Mouse (Mus musculus): ENCODE data around the gene Gm20831. TPM values are rescaled to one million over a fixed set of nuclear protein-coding genes. Genes with fewer than 3 reads are reported as not detected.
"Not testable (repeated sequence)": the region's sequence is repeated elsewhere in the genome, so short reads cannot be mapped to it uniquely, and the experiment has no call there.

The Gm20831 gene
- polyA plus RNA-seq (2014; fragmentation: Nextera tagmentation; extraction: Ambion mirVana): not detected in 2 replicates

- H3K36me3 ChIP-seq (ENCODE audit: control insufficient read depth, insufficient read depth, low read length); H3K9me3 ChIP-seq (ENCODE audit: control insufficient read depth, low read length); DNase-seq (ENCODE audit: low spot score); H3K4me3 ChIP-seq (ENCODE audit: low read depth, low read length); H3K9ac ChIP-seq (ENCODE audit: low read depth, low read length); H3K27me3 ChIP-seq (replicated peaks; ENCODE audit: control insufficient read depth, insufficient read depth, low read length); H3K4me2 ChIP-seq; H3K27ac ChIP-seq (ENCODE audit: low read depth, low read length); H3K4me1 ChIP-seq (replicated peaks; ENCODE audit: control insufficient read depth, insufficient read depth, low read length); ATAC-seq (replicated peaks; ENCODE audit: low FRiP score): not testable (repeated sequence)
Measured at GRCm38 (mm10) chrY:17874441-17874840, at the start of gene Gm20831, which contains the start of gene Gm20772. Gene Gm20831 (plus strand): TSS chrY:17874741. Gene Gm20772 (plus strand): TSS chrY:17874741.

- H3K4me1 ChIP-seq (replicated peaks; ENCODE audit: control insufficient read depth, insufficient read depth, low read length); H3K4me3 ChIP-seq (ENCODE audit: low read depth, low read length); H3K9me3 ChIP-seq (ENCODE audit: control insufficient read depth, low read length); H3K9ac ChIP-seq (ENCODE audit: low read depth, low read length); ATAC-seq (replicated peaks; ENCODE audit: low FRiP score); H3K36me3 ChIP-seq (ENCODE audit: control insufficient read depth, insufficient read depth, low read length); H3K27ac ChIP-seq (ENCODE audit: low read depth, low read length); DNase-seq (ENCODE audit: low spot score); H3K4me2 ChIP-seq; H3K27me3 ChIP-seq (replicated peaks; ENCODE audit: control insufficient read depth, insufficient read depth, low read length): not testable (repeated sequence)
- no CpG with 5 or more reads among the region's 3 CpGs for WGBS
Measured at GRCm38 (mm10) chrY:17846166-17846565, 28.4 kb upstream of the Gm20831 start, which contains the start of gene Gm21904. Gene Gm21904 (minus strand): TSS chrY:17846266.

GRCm38 (mm10) chrY:17937230-17937629, 62.7 kb downstream of the Gm20831 start, which contains the start of gene Srsy:
Gene Srsy (minus strand): TSS chrY:17937330.
- H3K9ac ChIP-seq (ENCODE audit: low read depth, low read length); H3K4me3 ChIP-seq (ENCODE audit: low read depth, low read length); H3K27ac ChIP-seq (ENCODE audit: low read depth, low read length); H3K4me2 ChIP-seq; H3K36me3 ChIP-seq (ENCODE audit: control insufficient read depth, insufficient read depth, low read length); DNase-seq (ENCODE audit: low spot score); H3K27me3 ChIP-seq (replicated peaks; ENCODE audit: control insufficient read depth, insufficient read depth, low read length); ATAC-seq (replicated peaks; ENCODE audit: low FRiP score); H3K9me3 ChIP-seq (ENCODE audit: control insufficient read depth, low read length); H3K4me1 ChIP-seq (replicated peaks; ENCODE audit: control insufficient read depth, insufficient read depth, low read length): not testable (repeated sequence)
- WGBS: no CpG with 5 or more reads among the region's 1 CpGs

Other genes with a start within 250 kb of the Gm20831 start
- gene Gm21904, start 28.5 kb upstream of the Gm20831 start, polyA plus RNA-seq (2014; fragmentation: Nextera tagmentation; extraction: Ambion mirVana): not detected in 2 replicates
- not detected in 2 replicates for gene Gm20772, start within 50 bp of the Gm20831 start, polyA plus RNA-seq (2014; fragmentation: Nextera tagmentation; extraction: Ambion mirVana)
- not detected in 2 replicates for gene Srsy, start 62.6 kb downstream of the Gm20831 start, polyA plus RNA-seq (2014; fragmentation: Nextera tagmentation; extraction: Ambion mirVana)
- not detected in 2 replicates for gene Gm21764, start 187.1 kb downstream of the Gm20831 start, polyA plus RNA-seq (2014; fragmentation: Nextera tagmentation; extraction: Ambion mirVana)
- gene Ssty1, start 214.4 kb downstream of the Gm20831 start, polyA plus RNA-seq (2014; fragmentation: Nextera tagmentation; extraction: Ambion mirVana): not detected in 2 replicates